Mouse (Mus musculus): Measurements from ENCODE around the gene Ddx19a. TPM values are rescaled to one million over a fixed set of nuclear protein-coding genes. Genes with fewer than 3 reads are reported as not detected.
"Not testable (repeated sequence)": the region's sequence is repeated elsewhere in the genome, so short reads cannot be mapped to it uniquely, and the experiment has no call there.

Ddx19a gene
- polyA plus RNA-seq, 1 experiment, result 5.8 TPM

DNA sequence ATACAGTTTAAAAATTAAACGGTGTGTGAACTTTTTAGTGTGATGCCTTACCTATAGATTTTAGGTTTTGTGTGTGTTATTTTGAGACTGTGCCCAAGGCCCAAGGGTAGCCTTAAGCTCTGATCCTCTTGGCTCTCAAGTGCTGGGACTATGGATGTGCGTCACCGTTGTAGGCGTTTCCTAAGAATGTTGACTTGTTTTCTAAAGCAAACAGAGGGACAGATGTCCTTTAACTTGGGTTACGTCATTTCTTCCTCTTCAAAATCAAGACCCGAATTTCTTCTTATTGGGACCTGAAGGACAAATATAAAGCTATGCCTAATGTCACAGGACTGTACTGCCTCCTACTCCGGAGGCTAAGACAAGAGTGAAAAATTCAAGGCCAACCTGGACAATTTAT lies 35.3 kb upstream of the Ddx19a start, which contains the start of gene Aars:
Aars (plus strand) TSS at position 229 of the 400 bp plus-strand sequence.
- no peak for TF ChIP-seq CTCF (IDR thresholded peaks at IDR 0.05; ENCODE audit: control insufficient read depth, insufficient read depth, insufficient replicate concordance, low read depth, low read length)
- TF ChIP-seq POLR2A (IDR thresholded peaks at IDR 0.05; ENCODE audit: control insufficient read depth, low read depth, low read length), result no peak
- peak within 1 kb of the TSS; percentile 100 for H3K27ac ChIP-seq (ENCODE audit: control insufficient read depth, insufficient read depth, low read depth, low read length)

DNA sequence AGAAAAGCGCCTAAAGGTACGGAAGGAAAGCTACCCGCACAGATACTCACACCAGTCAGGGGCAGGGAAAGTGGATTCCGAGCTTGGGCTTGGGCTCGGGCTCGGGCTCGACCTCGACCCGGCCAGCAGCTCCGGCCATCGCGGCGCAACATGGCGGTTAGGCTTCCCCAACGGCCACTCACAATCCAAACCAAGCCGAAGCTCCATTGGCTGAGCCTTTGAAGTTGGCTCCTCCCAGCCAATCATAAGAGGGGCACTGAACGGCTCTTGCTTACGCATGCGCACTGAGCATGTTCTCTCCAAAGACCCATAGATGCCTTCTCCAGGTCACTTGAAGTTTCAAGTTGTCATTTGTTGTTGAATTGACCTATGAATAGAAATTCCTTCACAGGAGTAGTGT lies 34.0 kb upstream of the Ddx19a start, which contains the start of gene Ddx19b:
Ddx19b (minus strand) TSS at position 180 of the 400 bp plus-strand sequence.
- Histone ChIP-seq H3K4me3 (ENCODE audit: control insufficient read depth, low read depth, low read length) (peak within 1 kb of the TSS; percentile 99), H3K4me1 (ENCODE audit: control insufficient read depth, insufficient read depth, low read length) (peaks cover 5% of the 10 kb centered on the region), H3K36me3 (ENCODE audit: control insufficient read depth, insufficient read depth, low read length) (peaks cover 6% of the 10 kb centered on the region), H3K27me3 (ENCODE audit: control insufficient read depth, insufficient read depth, low read length) (no peaks in the 10 kb centered on the region), H3K27ac (ENCODE audit: control insufficient read depth, insufficient read depth, low read depth, low read length) (peak within 1 kb of the TSS; percentile 100)
- TF ChIP-seq CTCF (IDR thresholded peaks at IDR 0.05; ENCODE audit: control insufficient read depth, insufficient read depth, insufficient replicate concordance, low read depth, low read length) (no peak), POLR2A (IDR thresholded peaks at IDR 0.05; ENCODE audit: control insufficient read depth, low read depth, low read length) (peak; percentile 68)

More for the DNA sequence above, 35.3 kb upstream of the Ddx19a start, which contains the start of gene Aars:
- H3K27me3 ChIP-seq (ENCODE audit: control insufficient read depth, insufficient read depth, low read length), result no peaks in the 10 kb centered on the region
- H3K4me3 ChIP-seq (ENCODE audit: control insufficient read depth, low read depth, low read length), result peak within 1 kb of the TSS; percentile 99
- H3K4me1 ChIP-seq (ENCODE audit: control insufficient read depth, insufficient read depth, low read length), result peaks cover 2% of the 10 kb centered on the region
- H3K36me3 ChIP-seq (ENCODE audit: control insufficient read depth, insufficient read depth, low read length), result peaks cover 3% of the 10 kb centered on the region

DNA sequence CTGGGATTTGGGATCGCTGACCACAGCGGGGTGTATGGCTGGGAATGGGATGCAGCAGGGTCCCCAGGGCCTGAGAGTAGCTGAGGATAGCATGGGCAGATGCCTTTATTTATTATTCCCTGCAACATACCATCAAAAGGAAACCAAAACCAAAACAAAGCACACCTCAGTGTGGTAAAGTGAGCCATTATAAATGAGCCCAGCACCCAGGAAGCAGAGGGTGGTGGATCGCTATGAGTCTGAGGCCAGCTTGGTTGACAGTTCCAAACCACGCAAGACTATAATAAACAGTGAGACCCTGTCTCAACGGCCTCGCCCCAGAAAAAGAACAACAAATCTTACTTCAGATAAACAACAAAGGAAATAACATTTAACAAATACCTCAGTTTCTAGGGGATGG lies 32.4 kb upstream of the Ddx19a start:
- Histone ChIP-seq H3K27ac (ENCODE audit: control insufficient read depth, insufficient read depth, low read depth, low read length) (no peak overlapping the region; the same call in 1 of the 2 replicates), H3K4me3 (ENCODE audit: control insufficient read depth, low read depth, low read length) (peak overlapping the region; percentile 85), H3K27me3 (ENCODE audit: control insufficient read depth, insufficient read depth, low read length) (no peaks in the 10 kb centered on the region), H3K36me3 (ENCODE audit: control insufficient read depth, insufficient read depth, low read length) (peaks cover 6% of the 10 kb centered on the region), H3K4me1 (ENCODE audit: control insufficient read depth, insufficient read depth, low read length) (peaks cover 5% of the 10 kb centered on the region)
- no peak for TF ChIP-seq POLR2A (IDR thresholded peaks at IDR 0.05; ENCODE audit: control insufficient read depth, low read depth, low read length)
- no peak for TF ChIP-seq CTCF (IDR thresholded peaks at IDR 0.05; ENCODE audit: control insufficient read depth, insufficient read depth, insufficient replicate concordance, low read depth, low read length)

DNA sequence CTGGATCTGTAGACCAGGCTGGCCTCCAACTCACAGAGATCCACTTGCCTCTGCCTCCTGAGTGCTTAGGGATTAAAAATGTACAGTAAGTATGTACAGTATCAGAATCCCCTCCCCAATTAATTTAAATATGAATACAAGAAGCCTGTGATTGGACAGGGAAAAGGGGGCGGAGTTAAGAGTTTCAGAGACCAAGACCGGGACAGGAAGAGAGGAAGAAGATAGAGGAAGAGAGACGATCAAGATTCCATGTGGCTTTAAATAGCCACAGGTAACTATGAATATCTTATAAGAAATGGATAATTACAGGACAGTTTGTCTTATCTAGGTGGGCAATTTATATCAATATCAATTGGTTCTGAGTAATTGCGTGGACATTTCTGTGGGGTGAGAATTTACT lies 32.0 kb upstream of the Ddx19a start:
- Histone ChIP-seq H3K4me1 (ENCODE audit: control insufficient read depth, insufficient read depth, low read length) (peaks cover 5% of the 10 kb centered on the region), H3K4me3 (ENCODE audit: control insufficient read depth, low read depth, low read length) (peak overlapping the region; percentile 85), H3K27me3 (ENCODE audit: control insufficient read depth, insufficient read depth, low read length) (no peaks in the 10 kb centered on the region), H3K36me3 (ENCODE audit: control insufficient read depth, insufficient read depth, low read length) (peaks cover 6% of the 10 kb centered on the region), H3K27ac (ENCODE audit: control insufficient read depth, insufficient read depth, low read depth, low read length) (no peak overlapping the region)
- TF ChIP-seq POLR2A (IDR thresholded peaks at IDR 0.05; ENCODE audit: control insufficient read depth, low read depth, low read length) (no peak), CTCF (IDR thresholded peaks at IDR 0.05; ENCODE audit: control insufficient read depth, insufficient read depth, insufficient replicate concordance, low read depth, low read length) (no peak)

DNA sequence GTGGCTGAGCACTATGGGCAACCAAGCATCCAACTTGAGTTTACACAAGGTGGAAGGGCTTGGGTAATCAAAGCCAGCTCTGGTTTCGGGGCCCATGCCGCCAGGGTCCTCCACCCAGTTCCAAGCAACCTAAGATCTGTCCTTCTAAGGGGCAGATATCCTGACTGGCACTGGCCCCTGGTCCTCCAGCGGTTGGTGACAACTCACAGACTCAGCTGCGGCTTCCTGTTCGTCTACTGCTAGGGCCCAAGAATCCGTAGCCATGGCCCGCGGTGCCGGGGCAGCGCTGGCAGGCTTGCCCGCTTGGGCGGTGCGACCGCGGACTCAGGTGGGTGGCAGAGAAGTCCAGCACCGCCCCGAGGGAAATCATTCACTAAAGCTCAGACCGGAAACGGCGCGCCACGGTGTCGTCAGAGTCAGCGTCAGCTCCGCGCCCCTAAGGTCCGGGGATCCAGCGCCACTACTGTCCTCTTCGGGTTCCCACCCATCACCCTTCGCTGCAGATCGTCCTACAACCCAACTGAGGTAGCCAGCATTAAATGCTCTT lies 29.9 kb upstream of the Ddx19a start:
- Histone ChIP-seq H3K36me3 (ENCODE audit: control insufficient read depth, insufficient read depth, low read length) (peaks cover 7% of the 10 kb centered on the region), H3K27ac (ENCODE audit: control insufficient read depth, insufficient read depth, low read depth, low read length) (peak overlapping the region; percentile 79), H3K4me3 (ENCODE audit: control insufficient read depth, low read depth, low read length) (peak overlapping the region; percentile 93), H3K4me1 (ENCODE audit: control insufficient read depth, insufficient read depth, low read length) (peaks cover 3% of the 10 kb centered on the region; the same call in 1 of the 2 replicates), H3K27me3 (ENCODE audit: control insufficient read depth, insufficient read depth, low read length) (no peaks in the 10 kb centered on the region)
- TF ChIP-seq CTCF (IDR thresholded peaks at IDR 0.05; ENCODE audit: control insufficient read depth, insufficient read depth, insufficient replicate concordance, low read depth, low read length), result no peak
- peak; percentile 75 for TF ChIP-seq POLR2A (IDR thresholded peaks at IDR 0.05; ENCODE audit: control insufficient read depth, low read depth, low read length)

DNA sequence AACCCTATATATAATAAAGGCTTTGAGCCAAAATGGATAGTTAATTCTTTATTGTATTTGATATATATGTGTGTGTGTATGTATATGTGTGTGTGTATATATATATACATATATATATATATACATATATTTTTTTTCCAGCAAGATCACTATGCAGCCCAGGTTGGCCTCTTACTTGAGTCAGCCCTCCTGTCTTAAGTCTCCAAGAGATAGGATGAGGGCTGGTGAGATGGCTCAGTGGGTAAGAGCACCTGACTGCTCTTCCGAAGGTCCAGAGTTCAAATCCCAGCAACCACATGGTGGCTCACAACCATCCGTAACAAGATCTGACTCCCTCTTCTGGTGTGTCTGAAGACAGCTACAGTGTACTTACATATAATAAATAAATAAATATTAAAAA lies 29.0 kb upstream of the Ddx19a start:
- not testable (repeated sequence) for H3K27me3 ChIP-seq (ENCODE audit: control insufficient read depth, insufficient read depth, low read length); H3K4me1 ChIP-seq (ENCODE audit: control insufficient read depth, insufficient read depth, low read length); H3K36me3 ChIP-seq (ENCODE audit: control insufficient read depth, insufficient read depth, low read length); H3K4me3 ChIP-seq (ENCODE audit: control insufficient read depth, low read depth, low read length); H3K27ac ChIP-seq (ENCODE audit: control insufficient read depth, insufficient read depth, low read depth, low read length)

DNA sequence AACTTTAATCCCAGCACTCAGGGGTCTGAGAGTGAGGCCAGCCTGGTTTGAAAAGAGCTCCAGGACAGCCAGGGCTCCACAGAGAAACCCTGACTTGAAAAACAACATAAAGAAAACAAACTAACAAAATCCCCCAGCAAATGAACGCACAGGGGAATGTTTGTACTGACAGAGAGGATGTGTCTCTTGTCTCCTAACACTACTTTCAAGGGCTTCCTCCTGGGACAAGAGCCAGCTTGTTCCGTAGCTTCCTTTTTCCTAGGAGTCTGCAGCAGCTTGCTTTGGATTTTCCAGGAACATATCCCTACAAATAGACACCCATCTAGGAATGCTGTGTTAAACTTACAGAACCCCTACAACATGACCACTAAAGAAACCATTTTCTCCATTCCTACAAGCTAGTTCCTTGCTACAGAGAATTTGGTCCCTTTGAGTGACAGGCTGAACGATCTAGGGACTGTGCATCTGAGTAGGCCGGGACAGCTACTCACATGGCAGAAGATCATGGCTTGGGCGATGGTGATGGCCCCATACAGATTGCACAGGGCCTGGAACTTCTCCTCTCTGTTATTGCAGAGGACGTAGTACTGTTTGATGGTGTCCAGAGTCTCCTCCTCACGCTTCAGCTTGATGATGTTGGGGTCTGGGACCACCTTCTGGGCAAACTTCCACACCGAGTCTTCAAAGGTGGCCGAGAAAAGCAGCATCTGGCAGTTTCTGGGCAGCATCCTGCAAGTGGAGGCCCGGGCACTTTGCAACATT lies 12.8 kb upstream of the Ddx19a start:
- H3K36me3 ChIP-seq (ENCODE audit: control insufficient read depth, insufficient read depth, low read length); H3K4me3 ChIP-seq (ENCODE audit: control insufficient read depth, low read depth, low read length); H3K27ac ChIP-seq (ENCODE audit: control insufficient read depth, insufficient read depth, low read depth, low read length); H3K4me1 ChIP-seq (ENCODE audit: control insufficient read depth, insufficient read depth, low read length); H3K27me3 ChIP-seq (ENCODE audit: control insufficient read depth, insufficient read depth, low read length): not testable (repeated sequence)

Measured in testis, adult 2 months (tissue).